Mouse (Mus musculus) small intestine, adult 2 months (tissue): ENCODE results near the gene Evpl. TPM values are rescaled to one million over a fixed set of nuclear protein-coding genes. Genes with fewer than 3 reads are reported as not detected.

ENCODE experiments used
- H3K27ac ChIP-seq: fragments of 200-500 bp; 2 replicates; pipeline ENCODE4 v1.5.1; 2012; ENCODE audit warnings: low read depth, low read length, control low read depth, inconsistent platforms; ENCODE audit not compliant: insufficient read depth
- H3K27me3 ChIP-seq: fragments of 200-500 bp; 2 replicates; pipeline ENCODE4 v1.6.1; 2012; ENCODE audit warnings: mild to moderate bottlenecking, moderate library complexity, low read length, inconsistent platforms; ENCODE audit not compliant: control insufficient read depth, insufficient read depth
- H3K36me3 ChIP-seq: fragments of 200-500 bp; 2 replicates; pipeline ENCODE4 v1.6.1; 2012; ENCODE audit warnings: mild to moderate bottlenecking, low read length, control low read depth, inconsistent platforms; ENCODE audit not compliant: control insufficient read depth, insufficient read depth
- H3K4me1 ChIP-seq: fragments of 200-500 bp; 2 replicates; pipeline ENCODE4 v1.6.1; 2012; ENCODE audit warnings: low read length, inconsistent platforms, mixed read lengths; ENCODE audit not compliant: control insufficient read depth, insufficient read depth, insufficient read length
- H3K4me3 ChIP-seq: fragments of 200-500 bp; 2 replicates; pipeline ENCODE4 v1.5.1; 2012; ENCODE audit warnings: low read depth, mild to moderate bottlenecking, control low read depth, inconsistent platforms, low read length, moderate library complexity
- CTCF ChIP-seq: fragments of 200-500 bp; IDR thresholded peaks from 2 replicates; pipeline ENCODE4 v1.5.1; 2012; ENCODE audit warnings: low read depth, mild to moderate bottlenecking, control low read depth, inconsistent platforms, low read length, moderate library complexity, mixed read lengths; ENCODE audit not compliant: insufficient replicate concordance, insufficient read length; ENCODE audit errors: extremely low read depth
- POLR2A ChIP-seq: fragments of 200-500 bp; IDR thresholded peaks from 2 replicates; pipeline ENCODE4 v1.6.1; 2012; ENCODE audit warnings: low read depth, mild to moderate bottlenecking, control low read depth, inconsistent platforms, low read length, moderate library complexity
- WGBS: fragments of 180-500 bp; shearing (Covaris S2); methylation state at CpG from one replicate; pipeline ENCODE4 v1.1.7; 2018; 5-methylcytosine and 5-hydroxymethylcytosine counted together
- polyA plus RNA-seq: library from polyadenylated mRNA; depleted of rRNA; stranded (reverse); fragments of >200 nt; gene quantifications from 2 replicates; pipeline ENCODE4 v1.2.3, GENCODE M21; 2012

Gene Evpl
- polyA plus RNA-seq, 1 experiment: 12.1 TPM

DNA sequence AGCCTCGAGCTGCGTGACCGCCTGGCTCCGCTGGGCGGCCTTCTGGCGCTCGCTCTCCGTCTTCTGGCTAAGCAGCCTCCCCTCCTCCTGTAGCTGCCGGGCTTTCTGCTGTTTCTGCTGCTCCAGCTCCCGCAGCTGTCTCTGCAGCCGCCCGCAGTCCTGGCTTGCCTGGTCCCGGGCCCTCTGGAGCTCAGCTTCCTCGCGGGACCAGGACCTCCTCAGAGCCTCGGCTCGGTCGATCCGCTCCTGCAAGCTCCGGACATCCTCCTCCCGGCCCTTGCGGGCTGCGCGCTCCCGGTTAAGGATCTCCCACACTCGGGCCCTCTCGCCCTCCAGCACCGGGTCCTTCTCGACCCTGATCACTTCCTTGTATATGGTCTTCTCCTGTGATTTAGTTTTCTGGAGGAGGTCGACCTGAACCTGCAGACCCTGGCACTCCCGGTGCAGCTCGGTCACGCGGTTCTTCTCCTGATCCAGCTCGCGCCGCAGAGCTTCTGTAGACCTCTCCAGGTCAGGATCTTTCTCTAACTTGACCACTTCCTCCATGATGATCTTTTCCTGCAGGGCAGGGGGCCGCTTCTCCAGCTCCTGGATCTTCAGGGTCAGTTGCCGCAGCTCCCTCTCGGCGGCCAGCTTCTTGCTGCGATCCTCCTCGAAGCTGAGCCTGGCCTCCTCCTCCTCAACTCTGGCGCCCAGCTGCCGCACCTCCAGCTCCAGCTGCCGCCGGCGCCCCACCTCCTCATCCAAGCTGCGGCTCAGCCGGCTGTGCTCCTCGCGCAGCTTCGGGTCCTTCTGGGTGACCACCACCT, 15.7 kb downstream of the Evpl start:
- H3K27me3 ChIP-seq: no peaks in the 10 kb centered on the region
- WGBS: 59% methylated on average over 53 of the region's 53 CpGs
- TF ChIP-seq CTCF: no peak
- TF ChIP-seq POLR2A: no peak
- no peak overlapping the region for H3K27ac ChIP-seq
- H3K4me3 ChIP-seq: peak overlapping the region; percentile 35
- H3K4me1 ChIP-seq: peaks cover 21% of the 10 kb centered on the region
- H3K36me3 ChIP-seq: peaks cover 32% of the 10 kb centered on the region

DNA sequence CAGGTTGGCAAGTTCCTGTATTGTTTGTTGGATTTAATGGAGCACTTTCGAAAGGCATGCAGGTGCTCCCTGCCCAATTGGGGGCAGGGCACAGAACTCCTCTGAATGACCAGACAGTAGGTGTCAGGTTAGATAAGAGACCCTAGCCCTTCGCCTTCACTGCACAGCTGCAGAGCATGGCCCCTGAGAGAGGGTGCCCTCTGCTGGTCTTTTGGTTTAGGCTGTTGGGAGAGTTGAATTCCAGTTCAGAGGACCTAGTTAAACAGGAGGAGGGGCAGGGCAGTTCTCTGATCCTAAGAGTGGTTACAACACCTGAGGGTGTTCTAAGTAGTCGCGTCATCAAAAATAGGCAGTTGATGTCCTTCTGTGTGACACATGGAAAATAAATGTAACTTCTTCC, 18.0 kb downstream of the Evpl start:
- 13% methylated on average over 4 of the region's 4 CpGs for WGBS
- Histone ChIP-seq H3K27ac (peak overlapping the region; percentile 95), H3K36me3 (peaks cover 25% of the 10 kb centered on the region), H3K27me3 (no peaks in the 10 kb centered on the region), H3K4me3 (no peak overlapping the region), H3K4me1 (peaks cover 29% of the 10 kb centered on the region)
- TF ChIP-seq POLR2A (no peak), CTCF (peak; percentile 84; the same call in 1 of the 2 replicates)

DNA sequence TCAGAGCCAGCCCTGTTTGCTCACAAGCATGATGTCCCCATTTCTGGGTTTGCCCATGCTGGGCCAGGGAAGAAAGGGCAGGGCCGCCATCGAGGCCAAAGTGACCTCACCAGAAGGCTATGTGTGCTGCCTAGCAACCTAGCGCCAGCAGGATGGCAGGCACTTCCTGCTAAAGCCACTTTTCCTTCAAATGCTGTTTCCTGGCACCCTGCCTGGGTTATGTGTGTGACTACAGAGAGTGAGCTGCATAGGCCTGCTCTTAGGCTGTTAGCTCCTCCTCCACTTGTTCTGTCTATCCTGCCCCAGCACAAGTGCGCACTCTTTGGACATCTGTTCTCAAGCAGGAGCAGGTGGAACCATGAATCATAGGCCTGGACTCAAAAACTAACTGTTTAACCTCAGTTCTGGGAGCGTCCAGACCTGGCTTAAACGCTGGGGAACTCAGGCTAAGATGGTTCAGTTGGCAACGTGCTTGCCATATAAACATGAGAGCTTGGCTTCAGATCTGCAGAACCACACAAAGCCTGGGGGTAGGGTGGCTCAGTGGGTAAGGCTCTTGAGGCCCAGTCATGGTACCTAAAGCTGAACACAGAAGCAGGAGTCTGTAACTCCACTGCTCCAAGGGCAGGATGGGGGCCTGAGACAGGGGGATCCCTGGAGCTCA, 19.0 kb downstream of the Evpl start:
- no peak for TF ChIP-seq CTCF
- no peak for TF ChIP-seq POLR2A
- Histone ChIP-seq H3K27me3 (no peaks in the 10 kb centered on the region), H3K4me3 (no peak overlapping the region), H3K27ac (peak overlapping the region; percentile 95), H3K4me1 (peaks cover 29% of the 10 kb centered on the region), H3K36me3 (peaks cover 19% of the 10 kb centered on the region)
- 9% methylated on average over 7 of the region's 7 CpGs for WGBS

DNA sequence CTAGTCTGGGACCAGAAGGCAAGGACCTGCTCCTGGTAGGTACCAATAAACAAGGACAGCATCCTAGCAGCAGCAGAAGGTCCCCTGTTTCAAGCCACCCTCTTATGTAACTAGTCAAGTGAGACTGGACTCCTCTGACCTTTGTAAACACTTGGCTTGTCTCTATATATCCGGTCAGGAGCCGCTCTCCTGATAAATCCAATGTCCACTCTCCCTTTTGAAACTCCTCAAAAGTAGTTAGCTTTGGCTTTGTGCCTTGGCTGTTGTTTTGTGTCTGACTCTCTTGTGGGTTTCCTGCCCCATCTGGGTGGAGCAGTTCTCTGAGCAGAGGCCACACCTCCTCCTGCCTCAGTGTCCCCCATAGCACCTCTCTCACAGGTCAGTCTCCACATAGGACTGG, 19.6 kb downstream of the Evpl start:
- TF ChIP-seq POLR2A: no peak
- no peak for TF ChIP-seq CTCF
- peak overlapping the region; percentile 95 for H3K27ac ChIP-seq

DNA sequence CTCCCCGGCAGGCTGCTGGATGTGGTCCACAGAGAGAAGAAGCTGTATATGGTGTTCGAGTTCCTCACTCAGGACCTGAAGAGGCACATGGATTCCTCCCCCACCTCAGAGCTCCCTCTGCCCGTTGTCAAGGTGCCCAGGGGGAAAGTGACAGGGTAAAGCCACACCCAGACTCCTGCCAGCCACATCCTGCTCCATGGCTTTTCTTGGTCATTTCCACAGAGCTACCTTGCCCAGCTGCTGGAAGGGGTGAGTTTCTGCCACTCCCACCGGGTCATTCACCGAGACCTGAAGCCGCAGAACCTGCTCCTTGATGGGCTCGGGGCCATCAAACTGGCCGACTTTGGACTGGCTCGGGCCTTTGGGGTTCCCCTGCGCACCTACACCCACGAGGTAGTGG, 21.3 kb downstream of the Evpl start:
- Histone ChIP-seq H3K4me3 (no peak overlapping the region), H3K27ac (no peak overlapping the region), H3K36me3 (0 out of 2 replicates have a peak, but pooled peaks cover 1% of the 10 kb centered on the region), H3K4me1 (peaks cover 34% of the 10 kb centered on the region), H3K27me3 (no peaks in the 10 kb centered on the region)
- TF ChIP-seq POLR2A (no peak), CTCF (no peak)
- WGBS: 53% methylated on average over 11 of the region's 11 CpGs

More for the DNA sequence above, 19.6 kb downstream of the Evpl start:
- 19% methylated on average over 2 of the region's 2 CpGs for WGBS
- Histone ChIP-seq H3K4me3 (no peak overlapping the region), H3K36me3 (peaks cover 13% of the 10 kb centered on the region), H3K27me3 (no peaks in the 10 kb centered on the region), H3K4me1 (peaks cover 29% of the 10 kb centered on the region)

DNA sequence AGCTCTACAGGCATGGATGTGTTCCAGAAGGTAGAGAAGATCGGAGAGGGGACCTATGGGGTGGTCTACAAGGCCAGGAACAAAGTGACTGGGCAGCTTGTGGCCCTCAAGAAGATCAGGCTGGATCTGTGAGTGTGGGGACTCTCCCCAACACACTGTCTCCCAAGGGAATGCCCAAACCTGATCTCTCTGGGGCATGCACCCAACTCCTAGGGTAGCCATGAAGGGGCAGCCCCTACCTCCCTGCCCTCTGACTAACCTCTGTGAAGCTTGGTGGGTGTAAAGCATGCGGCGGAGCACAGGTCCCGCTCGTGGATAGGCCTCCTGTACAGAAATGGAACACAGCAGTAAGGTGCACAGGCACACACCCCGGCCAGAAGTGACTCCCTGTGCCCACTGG, 21.9 kb downstream of the Evpl start:
- H3K27me3 ChIP-seq: no peaks in the 10 kb centered on the region
- TF ChIP-seq POLR2A: no peak
- no peak for TF ChIP-seq CTCF
- H3K36me3 ChIP-seq: 0 out of 2 replicates have a peak, but pooled peaks cover 1% of the 10 kb centered on the region
- WGBS: 89% methylated on average over 6 of the region's 6 CpGs
- peaks cover 39% of the 10 kb centered on the region for H3K4me1 ChIP-seq
- H3K27ac ChIP-seq: no peak overlapping the region
- H3K4me3 ChIP-seq: no peak overlapping the region

DNA sequence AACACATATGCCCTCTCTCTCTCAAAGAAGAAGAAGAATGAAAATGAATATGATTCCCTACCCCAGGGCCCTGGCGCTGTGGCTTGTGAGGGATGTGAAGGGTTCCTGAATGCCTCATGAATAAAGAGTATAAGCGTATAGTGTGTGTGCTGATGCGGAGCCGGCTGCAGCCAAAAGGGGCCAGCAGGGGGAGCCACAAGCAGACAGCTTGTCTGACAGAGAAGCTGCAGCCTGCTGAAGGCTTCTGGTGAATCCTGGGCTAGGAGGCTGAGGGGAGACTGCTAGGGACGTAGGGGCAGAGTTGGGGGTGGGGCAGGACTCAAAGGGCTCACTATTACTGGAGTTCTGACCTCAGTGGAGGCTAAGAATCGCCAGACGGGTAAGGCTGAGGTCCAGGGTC, 22.7 kb downstream of the Evpl start:
- Histone ChIP-seq H3K36me3 (no peaks in the 10 kb centered on the region), H3K4me3 (no peak overlapping the region), H3K27me3 (no peaks in the 10 kb centered on the region), H3K27ac (no peak overlapping the region), H3K4me1 (peaks cover 43% of the 10 kb centered on the region)
- TF ChIP-seq CTCF (peak; percentile 28; the same call in 1 of the 2 replicates), POLR2A (no peak)
- WGBS: 94% methylated on average over 7 of the region's 7 CpGs
